Mouse (Mus musculus) embryonic facial prominence, embryonic 12.5 days (tissue): ENCODE measurements around the gene Iqschfp. TPM values are rescaled to one million over a fixed set of nuclear protein-coding genes. Genes with fewer than 3 reads are reported as not detected.

Experiments
- ATAC-seq: fragments of 200-750 bp; cut with Nextera tagmentation; 2 replicates; pipeline ENCODE4 v1.8.0; 2017; ENCODE audit not compliant: insufficient number of reproducible peaks, insufficient read depth, low FRiP score, low TSS enrichment
- H3K27ac ChIP-seq: fragments of 300-500 bp; sonication (generic); 2 replicates; pipeline ENCODE4 v1.5.1; 2016; ENCODE audit warnings: mild to moderate bottlenecking
- H3K27me3 ChIP-seq: fragments of 300-500 bp; sonication (generic); 2 replicates; pipeline ENCODE4 v1.6.1; 2016; ENCODE audit warnings: mild to moderate bottlenecking, moderate library complexity
- H3K36me3 ChIP-seq: fragments of 300-500 bp; sonication (generic); 2 replicates; pipeline ENCODE4 v1.6.1; 2016; ENCODE audit warnings: mild to moderate bottlenecking
- H3K4me1 ChIP-seq: fragments of 300-500 bp; sonication (generic); 2 replicates; pipeline ENCODE4 v1.6.1; 2016
- H3K4me2 ChIP-seq: fragments of 300-500 bp; sonication (generic); replicated peaks from 2 replicates; pipeline ENCODE4 v1.6.1; 2016; ENCODE audit warnings: mild to moderate bottlenecking, moderate library complexity
- H3K4me3 ChIP-seq: fragments of 300-500 bp; sonication (generic); 2 replicates; pipeline ENCODE4 v1.5.1; 2016; ENCODE audit warnings: mild to moderate bottlenecking
- H3K9ac ChIP-seq: fragments of 300-500 bp; sonication (generic); 2 replicates; pipeline ENCODE4 v1.6.1; 2016; ENCODE audit warnings: mild to moderate bottlenecking, moderate library complexity
- H3K9me3 ChIP-seq: fragments of 300-500 bp; sonication (generic); 2 replicates; pipeline ENCODE4 v1.6.1; 2016; ENCODE audit warnings: mild to moderate bottlenecking, moderate library complexity
- WGBS: fragments of 180-500 bp; shearing (Covaris S2); methylation state at CpG from one replicate; pipeline ENCODE4 v1.1.7; 2016; 5-methylcytosine and 5-hydroxymethylcytosine counted together
- polyA plus RNA-seq: library from polyadenylated mRNA; unstranded; fragments of >200 nt; fragmentation: Nextera tagmentation; extraction: Ambion mirVana; gene quantifications from 2 replicates; pipeline ENCODE4 v1.2.1, GENCODE M21; 2016

The Iqschfp gene
- polyA plus RNA-seq, 1 experiment from 2014 or later, result 0.13 TPM

- Histone ChIP-seq H3K27me3 (no peaks in the 10 kb centered on the region), H3K4me1 (no peaks in the 10 kb centered on the region), H3K9me3 (no peaks in the 10 kb centered on the region), H3K27ac (no peak overlapping the region), H3K4me2 (no peak overlapping the region), H3K9ac (no peak overlapping the region), H3K4me3 (no peak overlapping the region), H3K36me3 (no peaks in the 10 kb centered on the region)
- WGBS, result 32% methylated on average over 3 of the region's 3 CpGs
- ATAC-seq, result no peak
Measured at GRCm38 (mm10) chr3:67960133-67960532, 68.1 kb downstream of the Iqschfp start.

DNA sequence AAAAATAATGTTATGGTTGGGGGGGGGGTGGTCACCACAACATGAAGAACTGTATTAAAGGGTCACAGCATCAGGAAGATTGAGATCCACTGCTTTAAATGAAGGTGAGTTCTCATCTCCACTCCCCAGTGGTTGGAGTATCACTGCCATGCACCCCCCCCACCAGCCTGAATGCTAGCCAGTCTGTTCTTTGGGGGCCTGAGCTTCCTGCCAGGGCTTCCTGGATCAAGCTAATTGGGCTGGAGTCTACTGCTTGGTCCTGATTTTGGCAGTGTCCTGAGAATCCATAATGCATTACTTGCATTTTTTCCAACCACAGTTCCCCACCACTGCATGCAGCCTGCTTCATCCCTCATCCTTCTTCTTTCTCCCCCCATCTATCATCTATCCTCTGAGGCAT lies 68.7 kb downstream of the Iqschfp start:
- no peak overlapping the region for H3K9ac ChIP-seq
- H3K4me2 ChIP-seq, result no peak overlapping the region
- no peaks in the 10 kb centered on the region for H3K9me3 ChIP-seq
- no peaks in the 10 kb centered on the region for H3K36me3 ChIP-seq
- no peak for ATAC-seq
- no peaks in the 10 kb centered on the region for H3K4me1 ChIP-seq
- no peaks in the 10 kb centered on the region for H3K27me3 ChIP-seq
- H3K4me3 ChIP-seq, result no peak overlapping the region
- H3K27ac ChIP-seq, result no peak overlapping the region

- Histone ChIP-seq H3K27me3 (no peaks in the 10 kb centered on the region), H3K9me3 (no peaks in the 10 kb centered on the region), H3K4me1 (no peaks in the 10 kb centered on the region), H3K9ac (no peak overlapping the region), H3K36me3 (no peaks in the 10 kb centered on the region), H3K4me2 (no peak overlapping the region), H3K27ac (no peak overlapping the region), H3K4me3 (no peak overlapping the region)
- no peak for ATAC-seq
- WGBS, result 88% methylated on average over 6 of the region's 6 CpGs
Measured at GRCm38 (mm10) chr3:67961934-67962639, 70.1 kb downstream of the Iqschfp start.

- Histone ChIP-seq H3K9me3 (no peaks in the 10 kb centered on the region), H3K27ac (no peak overlapping the region), H3K36me3 (no peaks in the 10 kb centered on the region), H3K4me3 (no peak overlapping the region), H3K9ac (no peak overlapping the region), H3K4me1 (no peaks in the 10 kb centered on the region), H3K4me2 (no peak overlapping the region), H3K27me3 (no peaks in the 10 kb centered on the region)
- no peak for ATAC-seq
- WGBS, result 86% methylated on average over 2 of the region's 2 CpGs
Measured at GRCm38 (mm10) chr3:67974340-67974998, 82.4 kb downstream of the Iqschfp start.

DNA sequence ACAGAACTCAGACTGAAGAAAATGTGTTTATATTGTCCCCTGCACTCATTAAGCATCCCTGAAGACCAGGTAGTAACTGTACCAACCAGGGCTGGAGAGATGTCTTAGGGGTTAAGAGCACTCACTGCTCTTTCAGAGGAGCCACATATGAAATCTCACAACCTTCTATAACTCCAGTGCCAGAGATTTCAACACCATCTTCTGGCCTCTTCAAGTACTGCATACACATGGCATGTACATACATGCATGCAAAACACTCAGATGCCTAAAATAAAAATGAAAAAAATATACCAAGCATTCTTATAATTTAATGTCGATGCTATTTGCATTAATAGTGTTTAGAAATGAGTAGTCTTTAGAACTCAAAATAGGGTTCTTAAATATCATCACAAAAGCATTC lies 88.0 kb downstream of the Iqschfp start:
- no peak overlapping the region for H3K4me2 ChIP-seq
- H3K36me3 ChIP-seq, result no peaks in the 10 kb centered on the region
- WGBS, result 80% methylated on average over 1 of the region's 1 CpGs
- no peak overlapping the region for H3K4me3 ChIP-seq
- H3K27me3 ChIP-seq, result no peaks in the 10 kb centered on the region
- no peak overlapping the region for H3K9ac ChIP-seq
- H3K4me1 ChIP-seq, result peaks cover 5% of the 10 kb centered on the region; the same call in 1 of the 2 replicates
- H3K9me3 ChIP-seq, result no peaks in the 10 kb centered on the region
- no peak overlapping the region for H3K27ac ChIP-seq
- ATAC-seq, result no peak

GRCm38 (mm10) chr3:67983329-67983728 lies 91.3 kb downstream of the Iqschfp start:
- no peak overlapping the region for H3K27ac ChIP-seq
- no peak overlapping the region for H3K9ac ChIP-seq
- H3K4me3 ChIP-seq, result no peak overlapping the region
- H3K36me3 ChIP-seq, result no peaks in the 10 kb centered on the region
- 20% methylated on average over 12 of the region's 12 CpGs for WGBS
- H3K27me3 ChIP-seq, result no peaks in the 10 kb centered on the region
- H3K4me1 ChIP-seq, result peaks cover 5% of the 10 kb centered on the region; the same call in 1 of the 2 replicates
- H3K9me3 ChIP-seq, result no peaks in the 10 kb centered on the region
- no peak for ATAC-seq
- H3K4me2 ChIP-seq, result no peak overlapping the region

GRCm38 (mm10) chr3:68002415-68002814 lies 110.4 kb downstream of the Iqschfp start:
- Histone ChIP-seq H3K27me3 (no peaks in the 10 kb centered on the region), H3K27ac (no peak overlapping the region), H3K4me2 (no peak overlapping the region), H3K4me3 (no peak overlapping the region), H3K9ac (no peak overlapping the region), H3K36me3 (no peaks in the 10 kb centered on the region), H3K9me3 (no peaks in the 10 kb centered on the region), H3K4me1 (no peaks in the 10 kb centered on the region)
- no peak for ATAC-seq
- WGBS, result 78% methylated on average over 4 of the region's 4 CpGs

DNA sequence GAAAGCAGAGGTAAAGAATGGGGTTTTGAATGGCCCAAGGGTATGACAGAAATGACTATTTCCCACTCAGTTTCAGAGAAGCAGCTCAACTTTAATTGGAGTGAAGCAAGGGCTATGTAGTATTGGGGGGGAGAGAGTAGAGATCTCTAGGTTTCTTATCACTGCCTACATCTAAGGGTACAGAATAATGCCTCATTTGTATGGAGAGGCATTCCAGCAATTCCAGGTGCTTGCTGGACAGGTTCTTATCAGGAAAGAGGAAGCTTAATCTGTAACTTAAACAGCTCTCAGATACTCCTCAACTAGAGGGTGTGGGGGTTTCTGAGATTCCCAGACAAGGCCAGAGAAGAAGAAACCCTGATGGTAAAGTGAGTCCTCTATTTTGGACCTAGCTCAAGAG lies 120.3 kb downstream of the Iqschfp start:
- Histone ChIP-seq H3K4me1 (no peaks in the 10 kb centered on the region), H3K9me3 (no peaks in the 10 kb centered on the region), H3K27ac (no peak overlapping the region), H3K36me3 (no peaks in the 10 kb centered on the region), H3K4me2 (no peak overlapping the region), H3K9ac (no peak overlapping the region), H3K27me3 (no peaks in the 10 kb centered on the region), H3K4me3 (no peak overlapping the region)
- ATAC-seq, result no peak

DNA sequence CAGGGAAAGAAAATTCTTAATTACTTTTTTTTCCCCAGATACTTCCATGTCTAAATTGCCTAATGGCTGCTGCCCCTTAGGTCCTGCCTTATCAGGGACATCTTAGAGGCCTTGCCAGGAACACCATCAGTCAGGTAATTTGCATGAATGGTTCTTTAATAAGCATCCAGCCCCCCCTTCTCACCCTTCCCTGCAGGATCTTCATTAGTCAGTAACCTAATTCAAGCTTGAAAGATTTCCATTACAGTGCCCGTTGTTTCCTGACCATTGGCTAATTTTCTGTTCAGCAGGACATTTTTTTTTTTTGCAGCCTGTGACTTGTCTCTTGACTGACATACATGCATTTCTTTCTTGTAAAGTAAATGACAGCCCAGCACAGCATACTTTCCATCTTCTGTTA lies 123.8 kb downstream of the Iqschfp start:
- Histone ChIP-seq H3K36me3 (no peaks in the 10 kb centered on the region), H3K27me3 (no peaks in the 10 kb centered on the region), H3K27ac (no peak overlapping the region), H3K9ac (no peak overlapping the region), H3K4me1 (no peaks in the 10 kb centered on the region), H3K4me3 (no peak overlapping the region), H3K9me3 (no peaks in the 10 kb centered on the region), H3K4me2 (no peak overlapping the region)
- 31% methylated on average over 1 of the region's 1 CpGs for WGBS
- no peak for ATAC-seq

- no peaks in the 10 kb centered on the region for H3K9me3 ChIP-seq
- no peak overlapping the region for H3K4me3 ChIP-seq
- no peaks in the 10 kb centered on the region for H3K27me3 ChIP-seq
- no peak overlapping the region for H3K27ac ChIP-seq
- H3K9ac ChIP-seq, result no peak overlapping the region
- no peaks in the 10 kb centered on the region for H3K4me1 ChIP-seq
- H3K4me2 ChIP-seq, result no peak overlapping the region
- no peak for ATAC-seq
- H3K36me3 ChIP-seq, result no peaks in the 10 kb centered on the region
- 54% methylated on average over 4 of the region's 4 CpGs for WGBS
Measured at GRCm38 (mm10) chr3:68019401-68019800, 127.4 kb downstream of the Iqschfp start.

DNA sequence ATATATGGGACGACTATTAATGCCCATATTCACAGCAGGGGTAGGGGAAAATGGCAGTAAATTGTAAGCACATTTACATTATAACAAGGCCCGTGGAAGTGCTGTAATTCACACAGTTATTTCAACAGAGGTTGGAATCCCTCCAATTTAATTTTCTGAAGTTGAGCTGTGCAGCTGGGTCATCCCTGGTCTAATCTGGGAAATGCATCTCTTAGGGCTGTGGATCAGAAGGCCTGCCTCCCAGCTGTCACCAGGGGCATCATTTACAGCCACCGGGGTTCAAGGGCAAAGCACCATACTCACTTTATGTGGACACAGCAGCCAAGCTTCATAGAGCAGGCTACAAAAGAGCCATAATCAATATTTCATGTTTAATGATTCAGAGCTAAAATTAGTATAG lies 144.1 kb downstream of the Iqschfp start:
- H3K36me3 ChIP-seq, result no peaks in the 10 kb centered on the region
- 63% methylated on average over 3 of the region's 3 CpGs for WGBS
- H3K9ac ChIP-seq, result no peak overlapping the region
- no peak overlapping the region for H3K4me3 ChIP-seq
- no peak overlapping the region for H3K27ac ChIP-seq
- no peak for ATAC-seq
- H3K4me2 ChIP-seq, result no peak overlapping the region
- H3K4me1 ChIP-seq, result no peaks in the 10 kb centered on the region
- no peaks in the 10 kb centered on the region for H3K27me3 ChIP-seq
- H3K9me3 ChIP-seq, result no peaks in the 10 kb centered on the region

DNA sequence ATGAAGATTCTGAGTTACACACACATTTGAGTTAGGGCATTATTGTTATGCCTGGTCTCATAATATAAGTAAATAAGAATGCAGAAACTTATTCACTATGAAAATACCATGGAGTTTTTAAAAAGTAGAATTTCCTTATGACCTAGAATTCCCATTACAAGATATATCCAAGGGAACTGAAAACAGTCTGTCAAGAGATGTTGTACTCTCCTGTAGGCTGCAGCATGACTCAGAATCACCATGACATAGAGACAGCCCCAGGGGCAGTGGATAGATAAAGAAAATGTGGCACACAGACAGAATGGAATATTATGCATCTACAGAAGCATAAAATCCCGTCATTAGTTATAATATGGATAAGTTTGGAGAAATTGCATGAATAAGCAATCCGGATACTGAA lies 150.9 kb downstream of the Iqschfp start:
- no peaks in the 10 kb centered on the region for H3K4me1 ChIP-seq
- no peak overlapping the region for H3K4me3 ChIP-seq
- no peak for ATAC-seq
- WGBS, result 87% methylated on average over 2 of the region's 2 CpGs
- no peak overlapping the region for H3K9ac ChIP-seq
- H3K27ac ChIP-seq, result no peak overlapping the region
- no peaks in the 10 kb centered on the region for H3K27me3 ChIP-seq
- H3K36me3 ChIP-seq, result no peaks in the 10 kb centered on the region
- no peaks in the 10 kb centered on the region for H3K9me3 ChIP-seq
- H3K4me2 ChIP-seq, result no peak overlapping the region
